Mouse (Mus musculus): ENCODE measurements around the gene Slc30a6. TPM values are rescaled to one million over a fixed set of nuclear protein-coding genes. Genes with fewer than 3 reads are reported as not detected.

Gene Slc30a6
- 0.10 and 0.14 TPM in 2 replicates for polyA plus RNA-seq (2012)

DNA sequence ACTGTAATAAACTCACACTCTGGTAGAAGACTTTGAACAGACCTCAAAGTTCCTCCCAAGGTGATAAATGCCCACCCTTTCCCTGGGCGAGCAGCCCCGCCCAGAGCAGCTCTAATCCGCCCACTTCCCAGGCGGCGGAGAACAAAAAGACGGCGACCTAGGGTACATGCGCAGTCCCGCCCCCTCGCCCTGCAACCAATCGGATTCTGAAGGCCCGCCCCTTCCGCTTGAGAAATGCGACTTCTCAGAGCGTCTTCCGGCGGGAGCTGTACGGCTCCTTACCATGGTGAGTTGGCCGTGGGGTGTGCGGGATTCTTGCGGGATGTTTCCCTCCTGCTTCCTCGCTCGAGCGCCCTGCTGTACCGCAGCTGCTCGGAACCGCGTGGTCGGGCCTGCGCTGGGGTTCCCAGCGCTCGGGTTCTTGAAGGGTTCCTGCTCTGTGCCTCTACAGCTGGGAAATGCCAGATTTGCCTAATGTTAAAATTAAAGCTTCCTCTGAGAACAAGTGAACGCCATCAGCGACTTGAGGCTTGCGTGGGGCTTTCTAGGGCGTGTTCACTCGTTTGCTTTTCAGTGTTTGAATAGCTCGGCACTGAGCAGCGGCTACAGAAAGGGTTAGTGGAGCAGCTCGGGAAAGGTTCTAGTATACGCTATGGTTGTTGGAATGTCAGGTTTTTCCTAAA lies at the start of gene Slc30a6:
Gene Slc30a6 (plus strand): TSS at position 226 of the 683 bp plus-strand sequence.
- H3K27me3 ChIP-seq (ENCODE audit: control insufficient read depth), result no peaks in the 10 kb centered on the region
- H3K4me3 ChIP-seq (replicated peaks), result peak within 1 kb of the TSS; percentile 84
- peaks cover 3% of the 10 kb centered on the region for H3K36me3 ChIP-seq (ENCODE audit: control insufficient read depth)
- TF ChIP-seq TAL1 (IDR thresholded peaks at IDR 0.05; ENCODE audit: low read length) (no peak), GATA1 (IDR thresholded peaks at IDR 0.05; ENCODE audit: low read length) (no peak)
- no peaks in the 10 kb centered on the region for H3K9me3 ChIP-seq (ENCODE audit: control insufficient read depth, low read length)
- H3K4me1 ChIP-seq (ENCODE audit: control insufficient read depth), result peaks cover 18% of the 10 kb centered on the region

- Histone ChIP-seq H3K36me3 (ENCODE audit: control insufficient read depth) (peaks cover 37% of the 10 kb centered on the region), H3K9me3 (ENCODE audit: control insufficient read depth, low read length) (no peaks in the 10 kb centered on the region), H3K4me1 (ENCODE audit: control insufficient read depth) (peaks cover 4% of the 10 kb centered on the region), H3K27me3 (ENCODE audit: control insufficient read depth) (no peaks in the 10 kb centered on the region), H3K4me3 (replicated peaks) (no peak overlapping the region)
- TF ChIP-seq TAL1 (IDR thresholded peaks at IDR 0.05; ENCODE audit: low read length) (no peak), GATA1 (IDR thresholded peaks at IDR 0.05; ENCODE audit: low read length) (no peak)
Observed at GRCm38 (mm10) chr17:74363592-74363991, 31.8 kb upstream of the Slc30a6 start.

GRCm38 (mm10) chr17:74376916-74377315 lies 18.5 kb upstream of the Slc30a6 start:
- H3K4me3 ChIP-seq (replicated peaks), result no peak overlapping the region
- no peaks in the 10 kb centered on the region for H3K27me3 ChIP-seq (ENCODE audit: control insufficient read depth)
- H3K4me1 ChIP-seq (ENCODE audit: control insufficient read depth), result no peaks in the 10 kb centered on the region
- peaks cover 54% of the 10 kb centered on the region for H3K36me3 ChIP-seq (ENCODE audit: control insufficient read depth)
- no peaks in the 10 kb centered on the region for H3K9me3 ChIP-seq (ENCODE audit: control insufficient read depth, low read length)
- no peak for TF ChIP-seq GATA1 (IDR thresholded peaks at IDR 0.05; ENCODE audit: low read length)

DNA sequence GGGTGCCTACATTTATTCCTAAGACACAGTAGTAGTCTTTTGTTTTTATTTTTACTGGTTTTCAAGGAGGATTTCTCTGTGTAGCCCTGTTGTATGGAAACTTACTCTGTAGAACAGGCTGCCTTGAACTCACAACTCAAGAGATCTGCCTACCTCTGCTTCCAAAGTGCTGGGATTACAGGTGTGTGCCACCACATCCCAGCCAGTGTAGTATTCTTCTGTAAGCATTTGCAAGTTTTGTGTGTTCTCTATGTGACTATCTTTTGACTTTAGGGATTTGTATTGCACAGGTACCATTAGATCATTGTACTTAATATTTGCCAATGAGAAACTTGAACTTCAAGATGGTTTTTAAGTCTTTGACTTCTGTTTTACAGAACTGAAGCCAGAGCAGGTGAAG lies 8.8 kb upstream of the Slc30a6 start:
- H3K27me3 ChIP-seq (ENCODE audit: control insufficient read depth), result no peaks in the 10 kb centered on the region
- no peak overlapping the region for H3K4me3 ChIP-seq (replicated peaks)
- TF ChIP-seq TAL1 (IDR thresholded peaks at IDR 0.05; ENCODE audit: low read length) (no peak), GATA1 (IDR thresholded peaks at IDR 0.05; ENCODE audit: low read length) (no peak)
- peaks cover 50% of the 10 kb centered on the region for H3K36me3 ChIP-seq (ENCODE audit: control insufficient read depth)
- no peaks in the 10 kb centered on the region for H3K9me3 ChIP-seq (ENCODE audit: control insufficient read depth, low read length)
- no peaks in the 10 kb centered on the region for H3K4me1 ChIP-seq (ENCODE audit: control insufficient read depth)

DNA sequence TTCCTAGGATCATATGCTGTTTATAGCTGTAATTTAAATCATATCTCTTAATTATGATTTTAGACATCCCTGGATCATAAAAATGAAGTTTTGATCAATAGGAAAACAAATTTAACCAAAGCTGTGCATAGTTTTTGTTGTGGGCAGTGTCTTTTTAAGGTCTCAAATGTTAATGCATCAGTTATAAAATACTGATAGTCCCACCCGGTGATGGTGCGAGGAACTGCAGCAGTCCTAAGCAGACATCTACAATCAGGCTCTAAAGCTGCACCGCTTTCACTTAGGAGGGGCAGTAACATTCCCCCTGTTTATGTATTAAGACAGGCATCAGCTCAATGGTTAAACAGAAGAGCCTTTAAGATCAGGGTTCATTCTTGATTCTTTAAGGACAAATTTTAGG lies 5.6 kb upstream of the Slc30a6 start:
- H3K4me1 ChIP-seq (ENCODE audit: control insufficient read depth), result peaks cover 5% of the 10 kb centered on the region
- TF ChIP-seq GATA1 (IDR thresholded peaks at IDR 0.05; ENCODE audit: low read length) (no peak), TAL1 (IDR thresholded peaks at IDR 0.05; ENCODE audit: low read length) (no peak)
- no peak overlapping the region for H3K4me3 ChIP-seq (replicated peaks)
- H3K27me3 ChIP-seq (ENCODE audit: control insufficient read depth), result no peaks in the 10 kb centered on the region
- no peaks in the 10 kb centered on the region for H3K9me3 ChIP-seq (ENCODE audit: control insufficient read depth, low read length)
- H3K36me3 ChIP-seq (ENCODE audit: control insufficient read depth), result peaks cover 26% of the 10 kb centered on the region

- Histone ChIP-seq H3K4me1 (ENCODE audit: control insufficient read depth) (peaks cover 18% of the 10 kb centered on the region), H3K36me3 (ENCODE audit: control insufficient read depth) (peaks cover 3% of the 10 kb centered on the region), H3K4me3 (replicated peaks) (peak overlapping the region; percentile 84), H3K9me3 (ENCODE audit: control insufficient read depth, low read length) (no peaks in the 10 kb centered on the region), H3K27me3 (ENCODE audit: control insufficient read depth) (no peaks in the 10 kb centered on the region)
- TF ChIP-seq GATA1 (IDR thresholded peaks at IDR 0.05; ENCODE audit: low read length), result no peak
Observed at GRCm38 (mm10) chr17:74394381-74394780, 1.0 kb upstream of the Slc30a6 start.

DNA sequence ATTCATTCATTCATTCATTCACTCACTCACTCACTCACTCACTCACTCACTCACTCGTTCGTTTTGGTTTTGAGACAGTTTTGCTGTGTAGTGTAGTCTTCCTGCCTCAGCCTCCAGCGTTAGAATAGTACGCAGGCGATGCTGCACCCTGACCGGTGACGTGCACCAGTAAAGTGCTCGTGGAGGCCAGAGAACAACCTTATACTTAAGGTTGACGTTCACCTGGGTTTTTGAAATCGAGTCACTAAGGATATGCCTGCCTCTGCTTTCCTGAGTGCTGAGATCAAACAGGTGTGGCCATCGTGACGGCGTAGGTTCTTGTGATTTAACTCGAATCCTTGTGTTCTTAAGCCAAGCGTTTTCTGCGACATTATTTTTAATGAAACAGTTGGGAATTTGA lies 553 bp upstream of the Slc30a6 start:
- no peaks in the 10 kb centered on the region for H3K9me3 ChIP-seq (ENCODE audit: control insufficient read depth, low read length)
- H3K4me1 ChIP-seq (ENCODE audit: control insufficient read depth), result peaks cover 18% of the 10 kb centered on the region
- peaks cover 3% of the 10 kb centered on the region for H3K36me3 ChIP-seq (ENCODE audit: control insufficient read depth)
- H3K4me3 ChIP-seq (replicated peaks), result peak overlapping the region; percentile 84
- TF ChIP-seq GATA1 (IDR thresholded peaks at IDR 0.05; ENCODE audit: low read length), result no peak
- no peak for TF ChIP-seq TAL1 (IDR thresholded peaks at IDR 0.05; ENCODE audit: low read length)
- no peaks in the 10 kb centered on the region for H3K27me3 ChIP-seq (ENCODE audit: control insufficient read depth)

DNA sequence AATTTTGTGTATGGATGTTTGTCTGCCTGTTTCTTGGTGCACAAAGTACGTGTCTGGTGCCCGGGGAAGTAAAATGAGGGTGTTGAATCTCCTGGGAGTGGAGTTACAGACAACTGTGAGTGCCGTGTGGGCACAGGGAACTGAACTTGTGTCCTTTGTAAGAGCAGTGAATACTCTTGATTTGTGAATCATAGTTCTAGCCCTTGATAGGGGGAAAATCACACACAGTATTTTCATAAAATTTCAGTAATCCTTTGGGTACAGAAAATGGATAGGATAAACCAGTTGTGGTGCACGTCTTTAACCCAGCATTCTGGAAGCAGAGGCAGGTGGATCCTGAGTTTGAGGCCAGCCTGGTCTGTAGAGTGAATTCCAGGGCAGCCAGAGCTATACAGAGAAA lies 1.4 kb downstream of the Slc30a6 start:
- H3K4me3 ChIP-seq (replicated peaks), result peak overlapping the region; percentile 84
- H3K9me3 ChIP-seq (ENCODE audit: control insufficient read depth, low read length), result no peaks in the 10 kb centered on the region
- peaks cover 18% of the 10 kb centered on the region for H3K4me1 ChIP-seq (ENCODE audit: control insufficient read depth)
- H3K36me3 ChIP-seq (ENCODE audit: control insufficient read depth), result peaks cover 4% of the 10 kb centered on the region
- H3K27me3 ChIP-seq (ENCODE audit: control insufficient read depth), result no peaks in the 10 kb centered on the region
- no peak for TF ChIP-seq TAL1 (IDR thresholded peaks at IDR 0.05; ENCODE audit: low read length)
- TF ChIP-seq GATA1 (IDR thresholded peaks at IDR 0.05; ENCODE audit: low read length), result no peak

- Histone ChIP-seq H3K4me3 (replicated peaks) (no peak overlapping the region), H3K9me3 (ENCODE audit: control insufficient read depth, low read length) (no peaks in the 10 kb centered on the region), H3K27me3 (ENCODE audit: control insufficient read depth) (no peaks in the 10 kb centered on the region), H3K4me1 (ENCODE audit: control insufficient read depth) (peaks cover 18% of the 10 kb centered on the region), H3K36me3 (ENCODE audit: control insufficient read depth) (peaks cover 8% of the 10 kb centered on the region)
- TF ChIP-seq TAL1 (IDR thresholded peaks at IDR 0.05; ENCODE audit: low read length) (no peak), GATA1 (IDR thresholded peaks at IDR 0.05; ENCODE audit: low read length) (no peak)
Observed at GRCm38 (mm10) chr17:74397173-74397572, 1.8 kb downstream of the Slc30a6 start.

Measured in erythroblast, embryonic 14.5 days (primary cell).